Mouse (Mus musculus) embryonic facial prominence, embryonic 12.5 days (tissue): Measurements from ENCODE around the gene Pls1. TPM values are rescaled to one million over a fixed set of nuclear protein-coding genes. Genes with fewer than 3 reads are reported as not detected.

ENCODE experiments used
- ATAC-seq: fragments of 200-750 bp; cut with Nextera tagmentation; 2 replicates; pipeline ENCODE4 v1.8.0; 2017; ENCODE audit not compliant: insufficient number of reproducible peaks, insufficient read depth, low FRiP score, low TSS enrichment
- H3K27ac ChIP-seq: fragments of 300-500 bp; sonication (generic); 2 replicates; pipeline ENCODE4 v1.5.1; 2016; ENCODE audit warnings: mild to moderate bottlenecking
- H3K27me3 ChIP-seq: fragments of 300-500 bp; sonication (generic); 2 replicates; pipeline ENCODE4 v1.6.1; 2016; ENCODE audit warnings: mild to moderate bottlenecking, moderate library complexity
- H3K36me3 ChIP-seq: fragments of 300-500 bp; sonication (generic); 2 replicates; pipeline ENCODE4 v1.6.1; 2016; ENCODE audit warnings: mild to moderate bottlenecking
- H3K4me1 ChIP-seq: fragments of 300-500 bp; sonication (generic); 2 replicates; pipeline ENCODE4 v1.6.1; 2016
- H3K4me2 ChIP-seq: fragments of 300-500 bp; sonication (generic); replicated peaks from 2 replicates; pipeline ENCODE4 v1.6.1; 2016; ENCODE audit warnings: mild to moderate bottlenecking, moderate library complexity
- H3K4me3 ChIP-seq: fragments of 300-500 bp; sonication (generic); 2 replicates; pipeline ENCODE4 v1.5.1; 2016; ENCODE audit warnings: mild to moderate bottlenecking
- H3K9ac ChIP-seq: fragments of 300-500 bp; sonication (generic); 2 replicates; pipeline ENCODE4 v1.6.1; 2016; ENCODE audit warnings: mild to moderate bottlenecking, moderate library complexity
- H3K9me3 ChIP-seq: fragments of 300-500 bp; sonication (generic); 2 replicates; pipeline ENCODE4 v1.6.1; 2016; ENCODE audit warnings: mild to moderate bottlenecking, moderate library complexity
- WGBS: fragments of 180-500 bp; shearing (Covaris S2); methylation state at CpG from one replicate; pipeline ENCODE4 v1.1.7; 2016; 5-methylcytosine and 5-hydroxymethylcytosine counted together
- polyA plus RNA-seq: library from polyadenylated mRNA; unstranded; fragments of >200 nt; fragmentation: Nextera tagmentation; extraction: Ambion mirVana; gene quantifications from 2 replicates; pipeline ENCODE4 v1.2.1, GENCODE M21; 2016

Pls1 gene
- polyA plus RNA-seq, 1 experiment from 2014 or later = 5.5 TPM

- Histone ChIP-seq H3K4me1 (peaks cover 4% of the 10 kb centered on the region; the same call in 1 of the 2 replicates), H3K27ac (no peak overlapping the region), H3K27me3 (peaks cover 9% of the 10 kb centered on the region), H3K4me3 (peak overlapping the region; percentile 84), H3K9ac (no peak overlapping the region), H3K36me3 (no peaks in the 10 kb centered on the region), H3K9me3 (no peaks in the 10 kb centered on the region), H3K4me2 (peak overlapping the region; percentile 94)
- 35% methylated on average over 9 of the region's 9 CpGs for WGBS
- no peak for ATAC-seq
Observed at GRCm38 (mm10) chr9:95750746-95751145, 94.4 kb downstream of the Pls1 start.

DNA sequence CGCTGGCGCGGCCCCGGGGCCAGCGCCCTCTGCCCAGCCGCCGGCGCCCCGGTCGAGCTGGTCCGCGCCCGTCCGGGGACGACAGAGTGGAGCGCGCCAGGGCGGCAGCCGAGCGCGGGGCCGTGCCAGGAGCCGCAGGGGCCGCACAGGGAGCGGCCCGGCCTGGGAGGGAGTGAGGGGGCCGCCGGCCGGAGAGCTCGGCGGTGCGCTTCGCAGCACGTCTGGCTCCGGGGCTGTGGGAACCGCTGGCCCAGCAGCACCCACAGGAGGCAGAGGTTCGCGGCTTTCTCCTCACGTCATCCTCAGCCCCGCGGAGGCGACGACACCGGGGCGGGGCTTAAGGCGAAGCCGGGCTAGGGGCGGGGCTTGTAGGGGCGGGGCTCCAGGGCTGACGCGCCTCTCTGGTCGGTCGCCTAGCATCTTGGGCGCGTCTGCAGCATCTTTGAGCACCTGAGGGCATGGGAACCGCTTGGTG, 95.0 kb downstream of the Pls1 start, which contains the start of gene Trpc1:
Gene Trpc1 (minus strand): TSS at position 339 of the 475 bp plus-strand sequence.
- WGBS = under 1% methylated on average over 56 of the region's 56 CpGs
- peak within 1 kb of the TSS; percentile 80 for H3K9ac ChIP-seq
- ATAC-seq = peak; percentile 94
- H3K27ac ChIP-seq = no peak within 1 kb of the TSS
- H3K9me3 ChIP-seq = no peaks in the 10 kb centered on the region
- H3K4me3 ChIP-seq = peak within 1 kb of the TSS; percentile 84
- H3K4me1 ChIP-seq = peaks cover 4% of the 10 kb centered on the region; the same call in 1 of the 2 replicates
- H3K36me3 ChIP-seq = no peaks in the 10 kb centered on the region
- peak within 1 kb of the TSS; percentile 94 for H3K4me2 ChIP-seq
- H3K27me3 ChIP-seq = peaks cover 9% of the 10 kb centered on the region

- H3K9me3 ChIP-seq = no peaks in the 10 kb centered on the region
- peak overlapping the region; percentile 80 for H3K9ac ChIP-seq
- under 1% methylated on average over 34 of the region's 34 CpGs for WGBS
- H3K4me3 ChIP-seq = peak overlapping the region; percentile 84
- H3K4me1 ChIP-seq = peaks cover 4% of the 10 kb centered on the region; the same call in 1 of the 2 replicates
- no peaks in the 10 kb centered on the region for H3K36me3 ChIP-seq
- peak overlapping the region; percentile 94 for H3K4me2 ChIP-seq
- H3K27ac ChIP-seq = no peak overlapping the region
- peaks cover 9% of the 10 kb centered on the region for H3K27me3 ChIP-seq
- peak; percentile 67; the same call in 1 of the 2 replicates for ATAC-seq
Observed at GRCm38 (mm10) chr9:95749461-95749928, 95.6 kb downstream of the Pls1 start.

GRCm38 (mm10) chr9:95747298-95747697, 97.8 kb downstream of the Pls1 start:
- H3K9me3 ChIP-seq = no peaks in the 10 kb centered on the region
- H3K27me3 ChIP-seq = peaks cover 9% of the 10 kb centered on the region
- 78% methylated on average over 5 of the region's 5 CpGs for WGBS
- ATAC-seq = no peak
- H3K9ac ChIP-seq = no peak overlapping the region
- H3K36me3 ChIP-seq = no peaks in the 10 kb centered on the region
- no peak overlapping the region for H3K4me2 ChIP-seq
- H3K4me3 ChIP-seq = no peak overlapping the region
- no peak overlapping the region for H3K27ac ChIP-seq
- H3K4me1 ChIP-seq = peaks cover 4% of the 10 kb centered on the region; the same call in 1 of the 2 replicates

GRCm38 (mm10) chr9:95744845-95745613, 100.1 kb downstream of the Pls1 start:
- Histone ChIP-seq H3K27ac (no peak overlapping the region), H3K36me3 (no peaks in the 10 kb centered on the region), H3K27me3 (peaks cover 9% of the 10 kb centered on the region), H3K4me3 (no peak overlapping the region), H3K9me3 (no peaks in the 10 kb centered on the region), H3K4me1 (no peaks in the 10 kb centered on the region), H3K4me2 (no peak overlapping the region), H3K9ac (no peak overlapping the region)
- ATAC-seq = no peak
- WGBS = 70% methylated on average over 7 of the region's 7 CpGs

GRCm38 (mm10) chr9:95736238-95736637, 108.9 kb downstream of the Pls1 start:
- no peak overlapping the region for H3K4me2 ChIP-seq
- no peaks in the 10 kb centered on the region for H3K27me3 ChIP-seq
- H3K36me3 ChIP-seq = no peaks in the 10 kb centered on the region
- no peaks in the 10 kb centered on the region for H3K9me3 ChIP-seq
- H3K4me1 ChIP-seq = no peaks in the 10 kb centered on the region
- H3K9ac ChIP-seq = no peak overlapping the region
- H3K27ac ChIP-seq = no peak overlapping the region
- H3K4me3 ChIP-seq = no peak overlapping the region
- no peak for ATAC-seq

DNA sequence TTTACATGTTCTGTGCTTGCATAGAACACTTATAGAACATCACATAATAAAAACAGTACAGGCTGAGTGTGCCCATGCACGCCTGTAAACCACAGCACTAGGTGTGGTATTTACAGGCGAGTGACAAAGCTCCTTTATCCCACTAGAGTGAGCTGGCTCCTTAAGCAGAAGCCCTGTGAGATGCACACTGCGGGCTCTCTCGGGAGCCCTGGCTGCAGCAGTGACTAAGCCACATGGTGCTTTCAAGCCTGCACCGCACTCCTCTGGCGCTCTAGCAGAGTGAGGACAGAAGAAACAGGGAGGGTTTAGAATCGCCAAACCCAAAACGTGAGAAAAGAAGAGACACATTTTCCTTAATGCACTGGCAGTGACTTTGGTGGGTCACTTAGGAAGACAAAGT, 132.5 kb downstream of the Pls1 start:
- no peaks in the 10 kb centered on the region for H3K4me1 ChIP-seq
- H3K4me3 ChIP-seq = no peak overlapping the region
- H3K36me3 ChIP-seq = no peaks in the 10 kb centered on the region
- 21% methylated on average over 8 of the region's 8 CpGs for WGBS
- no peak overlapping the region for H3K27ac ChIP-seq
- no peak for ATAC-seq
- H3K4me2 ChIP-seq = no peak overlapping the region
- H3K27me3 ChIP-seq = no peaks in the 10 kb centered on the region
- no peaks in the 10 kb centered on the region for H3K9me3 ChIP-seq
- H3K9ac ChIP-seq = no peak overlapping the region

DNA sequence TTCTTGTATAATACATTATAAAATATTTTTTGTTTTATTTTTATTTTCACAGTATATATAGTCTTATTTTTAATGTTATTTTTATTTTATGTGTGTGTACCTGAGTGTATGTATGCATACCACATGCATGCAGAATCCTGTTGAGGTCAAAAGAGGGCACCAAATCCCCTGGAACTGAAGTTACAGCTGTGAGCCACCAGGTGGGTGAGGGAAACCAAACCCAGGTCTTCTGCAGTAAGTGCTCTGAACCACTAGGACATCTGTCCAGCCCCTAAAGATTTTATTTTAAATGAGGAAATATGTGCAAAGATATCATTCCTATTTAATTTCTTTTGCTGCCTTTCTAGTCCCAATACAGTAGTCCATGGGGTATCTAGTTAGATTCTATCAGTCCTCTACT, 136.2 kb downstream of the Pls1 start:
- no peaks in the 10 kb centered on the region for H3K9me3 ChIP-seq
- no peak overlapping the region for H3K27ac ChIP-seq
- no peak overlapping the region for H3K4me2 ChIP-seq
- H3K4me1 ChIP-seq = no peaks in the 10 kb centered on the region
- H3K9ac ChIP-seq = no peak overlapping the region
- H3K36me3 ChIP-seq = no peaks in the 10 kb centered on the region
- ATAC-seq = no peak
- H3K4me3 ChIP-seq = no peak overlapping the region
- H3K27me3 ChIP-seq = no peaks in the 10 kb centered on the region

DNA sequence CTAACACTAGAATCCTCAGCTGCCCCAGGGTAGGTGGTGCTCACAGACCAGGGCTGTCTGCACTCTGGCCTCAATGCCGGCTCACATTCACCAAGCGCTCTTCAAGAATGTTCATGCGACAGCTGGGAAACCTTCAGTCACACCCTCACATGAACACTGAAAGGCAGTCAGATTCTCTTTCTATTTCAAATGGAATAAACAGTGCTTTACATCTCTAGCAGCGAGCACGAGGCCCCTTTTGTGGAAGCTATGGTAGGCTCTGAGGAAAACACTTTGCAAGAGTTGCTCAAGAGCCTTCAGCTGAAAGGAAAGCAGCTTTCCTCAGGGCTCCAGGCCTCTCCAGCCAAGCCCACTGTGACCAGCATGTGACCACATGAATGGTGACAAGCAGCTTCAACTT, 139.7 kb downstream of the Pls1 start:
- no peaks in the 10 kb centered on the region for H3K4me1 ChIP-seq
- ATAC-seq = no peak
- no peak overlapping the region for H3K4me2 ChIP-seq
- no peak overlapping the region for H3K27ac ChIP-seq
- H3K36me3 ChIP-seq = no peaks in the 10 kb centered on the region
- 73% methylated on average over 5 of the region's 5 CpGs for WGBS
- H3K27me3 ChIP-seq = no peaks in the 10 kb centered on the region
- no peak overlapping the region for H3K9ac ChIP-seq
- no peaks in the 10 kb centered on the region for H3K9me3 ChIP-seq
- no peak overlapping the region for H3K4me3 ChIP-seq

DNA sequence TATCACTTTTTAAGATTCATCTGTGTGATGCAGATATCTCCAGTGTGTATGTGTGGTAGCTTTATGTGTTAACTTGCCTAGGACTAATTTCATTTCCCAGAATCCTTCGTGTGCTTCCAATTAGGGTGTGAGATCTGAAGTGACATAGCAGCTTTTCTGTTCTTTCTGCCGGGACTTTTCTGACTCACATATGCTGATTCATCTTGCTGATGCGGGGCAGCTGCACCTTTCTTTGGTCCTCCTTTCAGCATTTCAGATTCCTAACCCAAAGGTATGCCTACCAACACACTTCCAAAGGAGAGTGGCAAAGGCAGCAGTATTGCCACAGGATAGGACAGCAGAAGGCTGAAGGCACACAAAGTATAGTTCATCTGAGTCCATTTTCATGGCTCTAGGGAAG, 141.0 kb downstream of the Pls1 start:
- Histone ChIP-seq H3K4me3 (no peak overlapping the region), H3K9ac (no peak overlapping the region), H3K9me3 (no peaks in the 10 kb centered on the region), H3K27me3 (no peaks in the 10 kb centered on the region), H3K27ac (no peak overlapping the region), H3K4me2 (no peak overlapping the region), H3K4me1 (no peaks in the 10 kb centered on the region), H3K36me3 (no peaks in the 10 kb centered on the region)
- WGBS = 56% methylated on average over 3 of the region's 3 CpGs
- ATAC-seq = no peak
